Mouse (Mus musculus) neural tube, embryonic 11.5 days (tissue): ENCODE measurements around the gene Kcnma1. TPM values are rescaled to one million over a fixed set of nuclear protein-coding genes. Genes with fewer than 3 reads are reported as not detected.

Experiments
- ATAC-seq: fragments of 200-750 bp; cut with Nextera tagmentation; 2 replicates; pipeline ENCODE4 v1.8.0; 2017; ENCODE audit warnings: moderate number of reproducible peaks, mild to moderate bottlenecking, moderate TSS enrichment, moderate library complexity; ENCODE audit not compliant: insufficient read depth, low FRiP score, low TSS enrichment
- DNase-seq: peaks from one replicate; pipeline ENCODE4 v3.0.0-alpha.2; 2015; ENCODE audit warnings: low spot score
- H3K27ac ChIP-seq: fragments of 300-500 bp; sonication (generic); 2 replicates; pipeline ENCODE4 v1.5.1; 2014; ENCODE audit warnings: low read depth, mild to moderate bottlenecking, low read length
- H3K27me3 ChIP-seq: fragments of 300-500 bp; sonication (generic); 2 replicates; pipeline ENCODE4 v1.6.1; 2014; ENCODE audit warnings: mild to moderate bottlenecking, low read length, mixed read lengths; ENCODE audit not compliant: control insufficient read depth, insufficient read depth
- H3K36me3 ChIP-seq: fragments of 300-500 bp; sonication (generic); 2 replicates; pipeline ENCODE4 v1.6.1; 2014; ENCODE audit warnings: mild to moderate bottlenecking, low read length, moderate library complexity, mixed read lengths; ENCODE audit not compliant: control insufficient read depth, insufficient read depth
- H3K4me1 ChIP-seq: fragments of 300-500 bp; sonication (generic); 2 replicates; pipeline ENCODE4 v1.6.1; 2014; ENCODE audit warnings: low read length, mixed read lengths; ENCODE audit not compliant: control insufficient read depth, insufficient read depth
- H3K4me2 ChIP-seq: fragments of 300-500 bp; sonication (generic); 2 replicates; pipeline ENCODE4 v1.6.1; 2014; ENCODE audit warnings: low read depth, mild to moderate bottlenecking, moderate library complexity
- H3K4me3 ChIP-seq: fragments of 300-500 bp; sonication (generic); 2 replicates; pipeline ENCODE4 v1.5.1; 2014; ENCODE audit warnings: low read depth, low read length
- H3K9ac ChIP-seq: fragments of 300-500 bp; sonication (generic); 2 replicates; pipeline ENCODE4 v1.6.1; 2014; ENCODE audit warnings: mild to moderate bottlenecking, low read length
- H3K9me3 ChIP-seq: fragments of 300-500 bp; sonication (generic); 2 replicates; pipeline ENCODE4 v1.6.1; 2016; ENCODE audit warnings: low read length; ENCODE audit not compliant: control insufficient read depth
- polyA plus RNA-seq: library from polyadenylated mRNA; unstranded; fragments of >200 nt; fragmentation: Nextera tagmentation; extraction: Ambion mirVana; gene quantifications from 2 replicates; pipeline ENCODE4 v1.2.1, GENCODE M21; 2014

The Kcnma1 gene
- polyA plus RNA-seq, 1 experiment from 2014 or later, result 2.7 TPM

GRCm38 (mm10) chr14:23243857-23244256 lies 770.4 kb downstream of the Kcnma1 start:
- ATAC-seq (no peak), DNase-seq (no peak)
- H3K9ac ChIP-seq, result no peak overlapping the region
- H3K4me3 ChIP-seq, result no peak overlapping the region
- no peak overlapping the region for H3K4me2 ChIP-seq
- H3K27ac ChIP-seq, result no peak overlapping the region
- no peaks in the 10 kb centered on the region for H3K4me1 ChIP-seq
- no peaks in the 10 kb centered on the region for H3K9me3 ChIP-seq
- H3K27me3 ChIP-seq, result no peaks in the 10 kb centered on the region
- no peaks in the 10 kb centered on the region for H3K36me3 ChIP-seq

Other genes with a start within 250 kb of the Kcnma1 start
- gene Dlg5, start 231.4 kb upstream of the Kcnma1 start, polyA plus RNA-seq, result 25.4 and 26.7 TPM in 2 replicates